ENCODE assay signal across 12 mouse cellular contexts in the genomic region with DNA sequence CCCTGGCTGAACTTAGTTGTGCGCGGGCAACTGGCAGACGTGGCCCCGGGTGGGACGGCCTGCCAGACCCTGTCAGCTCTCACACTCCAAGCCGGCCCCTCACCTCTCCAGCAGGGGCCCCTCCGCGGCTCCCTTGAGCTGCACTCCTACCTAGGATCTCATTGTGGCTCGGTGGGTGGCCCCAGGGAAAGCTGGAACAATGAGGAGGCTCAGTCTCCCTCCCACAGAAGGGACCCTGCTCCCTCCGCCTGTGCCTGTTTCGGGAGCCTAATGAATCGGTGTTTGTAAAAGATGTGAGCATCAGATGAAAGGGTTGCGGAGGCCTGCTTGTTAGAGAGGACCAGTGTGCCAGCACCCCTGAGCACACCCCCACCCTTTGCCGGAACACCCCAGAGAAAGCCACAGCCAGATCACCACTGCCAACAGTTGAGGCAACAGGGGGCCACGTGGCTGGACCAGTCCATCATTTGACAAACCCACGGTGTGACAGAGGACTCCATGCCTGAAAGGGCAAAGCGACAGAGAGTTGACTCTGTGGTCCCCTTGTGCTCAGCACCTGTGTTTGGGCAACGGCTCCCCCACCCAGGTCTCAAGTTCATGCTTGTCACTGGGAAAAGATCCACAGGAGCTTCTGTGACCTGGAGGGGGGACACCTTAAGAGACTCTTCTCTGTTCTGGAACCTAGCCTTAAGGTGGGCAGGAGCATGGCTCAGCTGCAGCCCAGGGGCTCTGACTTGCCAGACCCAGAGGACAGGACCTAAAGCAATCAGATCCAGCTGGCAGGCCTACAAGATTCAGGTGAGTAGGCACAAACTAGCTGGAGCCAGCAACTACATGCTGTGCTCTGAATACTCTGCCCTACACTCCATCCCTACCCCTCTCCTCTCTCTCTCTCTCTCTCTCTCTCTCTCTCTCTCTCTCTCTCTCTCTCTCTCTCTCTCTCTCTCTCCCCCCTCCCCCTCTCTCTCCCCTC.
DNase-seq lines count a peak whose midpoint lies in the region; ATAC-seq and TF ChIP-seq lines count a peak whose summit lies in the region.
"Had no signal": no experiment of that assay in that cellular context is flagged by ENCODE, and none has a peak within 500 bp of the region (broad histone marks: within the 10 kb centered on the region; RNA-seq: fewer than 3 reads in every experiment).

No protein-coding gene starts in this region.

- WGBS in limb, embryonic 11.5 days = 11% methylated on average over 18 of the region's 18 CpGs

- no peak for ATAC-seq in limb, embryonic 11.5 days (ENCODE audit: insufficient number of reproducible peaks, low FRiP score, low TSS enrichment, low read depth)
- ATAC-seq in CD4-positive, CD25-positive, alpha-beta regulatory T cell, adult 4 months = no peak

- no peaks in the 10 kb centered on the region for H3K36me3 ChIP-seq in ES-E14 (ENCODE audit: control insufficient read depth, insufficient read depth, low read length, poor library complexity, severe bottlenecking)
- H3K36me3 ChIP-seq in limb, embryonic 11.5 days (ENCODE audit: control insufficient read depth, insufficient read depth, low read length) = no peaks in the 10 kb centered on the region
- H3K36me3 ChIP-seq: G1E had no signal

- H3K27ac ChIP-seq in ES-E14 (ENCODE audit: insufficient read depth, low read depth, low read length, poor library complexity, severe bottlenecking) = no peak overlapping the region
- no peak overlapping the region for H3K27ac ChIP-seq in limb, embryonic 11.5 days (replicated peaks; ENCODE audit: low read depth, low read length)

- peaks cover 4% of the 10 kb centered on the region; the same call in 1 of the 2 replicates for H3K27me3 ChIP-seq in limb, embryonic 11.5 days (ENCODE audit: control insufficient read depth, insufficient read depth, low read length)

- peaks cover 0 to 11% of the 10 kb centered on the region in 2 experiments; a peak in 2 of 4 replicates for H3K4me1 ChIP-seq in ES-E14 (ENCODE audit: control insufficient read depth in 2 of 2, insufficient read depth in 2 of 2, low read length in 2 of 2, poor library complexity in 1 of 2)
- H3K4me1 ChIP-seq in limb, embryonic 11.5 days (ENCODE audit: control insufficient read depth, insufficient read depth, low read length) = peaks cover 19% of the 10 kb centered on the region

- in situ Hi-C loops in ES-E14 (cut with MboI; ENCODE audit: low sequenced_read_pairs in 2 of 2, unreplicated experiment in 2 of 2) = no loop called here

- no peak overlapping the region for H3K4me3 ChIP-seq in ES-E14 (ENCODE audit: insufficient read depth in 1 of 2, low read depth in 1 of 2, low read length in 2 of 2, poor library complexity in 1 of 2, severe bottlenecking in 1 of 2)
- no peak overlapping the region for H3K4me3 ChIP-seq in limb, embryonic 11.5 days (ENCODE audit: low read depth, low read length)

- H3K4me2 ChIP-seq in limb, embryonic 11.5 days (ENCODE audit: low read depth, severe bottlenecking) = 0 out of 2 replicates have a peak overlapping the region, but pooled peaks have one; percentile 24

- H3K9ac ChIP-seq in ES-E14 (ENCODE audit: insufficient read depth, low read depth, low read length, poor library complexity, severe bottlenecking) = no peak overlapping the region
- no peak overlapping the region for H3K9ac ChIP-seq in limb, embryonic 11.5 days (ENCODE audit: low read length)

- H3K9me3 ChIP-seq in ES-E14 (ENCODE audit: control insufficient read depth, insufficient read depth, low read depth, low read length) = no peaks in the 10 kb centered on the region
- no peaks in the 10 kb centered on the region for H3K9me3 ChIP-seq in limb, embryonic 11.5 days (ENCODE audit: control insufficient read depth, low read length)
- H3K9me3 ChIP-seq: G1E had no signal

- DNase-seq in ES-E14 (ENCODE audit: low read depth, low spot score) = peak; percentile 16
- peak; percentile 41 for DNase-seq in embryo, embryonic 11 days
- peak; percentile 46 for DNase-seq in gonadal fat pad, adult 2 months (ENCODE audit: low read depth)
- DNase-seq in limb, embryonic 11.5 days (ENCODE audit: low spot score) = peak; percentile 62
- DNase-seq in urinary bladder, postnatal 25 days (ENCODE audit: low spot score) = no peak
- no peak for DNase-seq in gastrocnemius, postnatal 4 days (ENCODE audit: low spot score in 2 of 2)
- no peak for DNase-seq in right cerebral cortex, postnatal 36 days (ENCODE audit: low spot score in 2 of 2)
- DNase-seq: cerebellum, postnatal 25 days; gastrocnemius, postnatal 14 days; liver had no signal

TF ChIP-seq in ES-E14, 5 proteins besides CTCF, POLR2A, EP300 and RAD21:
- TF ChIP-seq HCFC1 (IDR thresholded peaks at IDR 0.05; ENCODE audit: borderline replicate concordance, insufficient read depth, low read length) (no peak), MAFK (IDR thresholded peaks at IDR 0.05; ENCODE audit: insufficient read depth, low read depth, low read length) (no peak), CHD2 (IDR thresholded peaks at IDR 0.05; ENCODE audit: low read depth, low read length) (no peak), ZNF384 (IDR thresholded peaks at IDR 0.05; ENCODE audit: low read depth, low read length) (no peak), ZC3H11A (IDR thresholded peaks at IDR 0.05; ENCODE audit: borderline replicate concordance, low read depth, low read length) (no peak)

Comparison
In these comparisons a context has a peak if more than half of its experiments do, and no peak if none do; other contexts are left out.
1. DNase-seq: peak in ES-E14 (single experiment), embryo, embryonic 11 days (single experiment), gonadal fat pad, adult 2 months (single experiment) and limb, embryonic 11.5 days (single experiment); none in urinary bladder, postnatal 25 days (single experiment), gastrocnemius, postnatal 4 days (0 of 2) and right cerebral cortex, postnatal 36 days (0 of 2).